Mouse (Mus musculus) kidney, postnatal 36 days (tissue): Measurements from ENCODE around the gene Lct.
"Not testable (repeated sequence)": the region's sequence is repeated elsewhere in the genome, so short reads cannot be mapped to it uniquely, and the experiment has no call there.

Experiments
- DNase-seq, 2 experiments: peaks; one replicate each; pipeline ENCODE4 v3.0.0; 2021 to 2022; ENCODE audit warnings: mixed read lengths in 2 of 2

The Lct gene

GRCm38 (mm10) chr1:128328218-128328617 lies at the start of gene Lct:
Gene Lct (minus strand): TSS chr1:128328318.
- DNase-seq, result no peak

- DNase-seq, result no peak
These were observed 48.7 kb upstream of the Lct start for GRCm38 (mm10) chr1:128376841-128377240.

DNA sequence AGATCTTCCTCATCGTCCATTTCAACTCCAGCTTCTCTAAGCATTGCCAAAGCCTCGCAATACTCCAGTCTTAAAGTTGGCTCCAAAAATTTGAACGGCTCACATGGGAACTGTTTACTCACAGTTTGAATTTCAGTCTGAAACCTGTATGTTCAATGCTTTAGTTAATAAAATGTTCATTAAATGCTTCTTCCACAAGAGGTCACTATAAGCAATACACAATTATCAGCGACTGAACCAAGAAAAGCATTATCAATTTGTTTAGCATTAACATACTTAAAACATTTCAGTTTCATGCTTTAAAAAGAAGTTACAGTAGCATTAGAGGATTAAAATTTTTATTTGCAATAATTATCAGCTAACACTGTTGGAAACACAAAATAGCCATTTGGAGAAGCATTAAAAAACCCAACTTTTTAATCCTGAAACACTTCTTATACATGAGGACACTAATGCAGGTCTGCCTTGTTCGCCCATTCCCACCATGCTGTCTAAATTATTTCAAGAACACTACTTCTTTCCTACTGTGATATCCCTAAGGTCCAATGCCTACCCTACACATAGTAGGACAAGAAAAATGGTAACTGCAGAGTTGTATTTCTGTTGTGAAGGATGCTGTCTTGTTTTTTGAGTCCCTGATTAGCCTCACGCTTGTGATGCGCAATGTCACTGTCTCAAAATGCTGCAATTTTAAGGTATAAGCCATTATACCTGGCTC lies 44.2 kb upstream of the Lct start:
- no peak for DNase-seq

DNA sequence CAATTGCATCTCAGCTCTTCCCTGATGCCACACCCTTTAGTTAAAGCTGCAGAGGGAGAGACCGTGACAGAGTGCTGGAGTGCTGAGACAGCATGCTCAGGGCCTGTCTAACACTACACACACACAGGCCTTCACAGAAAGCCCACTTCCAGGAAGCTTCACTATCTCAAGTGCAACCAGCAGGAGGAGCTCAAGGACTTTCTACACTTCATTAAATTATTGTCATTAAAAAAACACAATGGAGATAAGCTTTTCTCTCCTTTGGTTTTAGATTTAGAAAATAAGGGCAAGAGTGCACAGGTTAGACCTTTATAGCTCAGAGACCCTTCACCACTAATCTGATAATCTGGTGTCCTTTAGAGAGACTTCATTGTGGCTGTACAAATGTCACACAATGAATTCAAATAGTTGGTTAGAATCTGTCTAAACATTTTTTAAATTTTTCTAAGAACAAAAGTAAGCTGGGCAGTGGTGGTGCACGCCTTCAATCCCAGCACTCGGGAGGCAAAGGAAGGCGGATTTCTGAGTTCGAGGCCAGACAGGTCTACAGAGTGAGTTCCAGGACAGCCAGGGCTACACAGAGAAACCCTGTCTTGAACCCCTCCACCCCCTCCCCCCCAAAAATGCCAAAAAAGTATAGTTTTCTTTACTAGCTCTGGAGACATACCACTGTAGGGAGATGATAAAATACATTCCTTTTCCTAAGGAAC lies 40.8 kb upstream of the Lct start:
- peak; percentile 39 to 70 for DNase-seq

GRCm38 (mm10) chr1:128360601-128361000 lies 32.5 kb upstream of the Lct start:
- no peak for DNase-seq

DNA sequence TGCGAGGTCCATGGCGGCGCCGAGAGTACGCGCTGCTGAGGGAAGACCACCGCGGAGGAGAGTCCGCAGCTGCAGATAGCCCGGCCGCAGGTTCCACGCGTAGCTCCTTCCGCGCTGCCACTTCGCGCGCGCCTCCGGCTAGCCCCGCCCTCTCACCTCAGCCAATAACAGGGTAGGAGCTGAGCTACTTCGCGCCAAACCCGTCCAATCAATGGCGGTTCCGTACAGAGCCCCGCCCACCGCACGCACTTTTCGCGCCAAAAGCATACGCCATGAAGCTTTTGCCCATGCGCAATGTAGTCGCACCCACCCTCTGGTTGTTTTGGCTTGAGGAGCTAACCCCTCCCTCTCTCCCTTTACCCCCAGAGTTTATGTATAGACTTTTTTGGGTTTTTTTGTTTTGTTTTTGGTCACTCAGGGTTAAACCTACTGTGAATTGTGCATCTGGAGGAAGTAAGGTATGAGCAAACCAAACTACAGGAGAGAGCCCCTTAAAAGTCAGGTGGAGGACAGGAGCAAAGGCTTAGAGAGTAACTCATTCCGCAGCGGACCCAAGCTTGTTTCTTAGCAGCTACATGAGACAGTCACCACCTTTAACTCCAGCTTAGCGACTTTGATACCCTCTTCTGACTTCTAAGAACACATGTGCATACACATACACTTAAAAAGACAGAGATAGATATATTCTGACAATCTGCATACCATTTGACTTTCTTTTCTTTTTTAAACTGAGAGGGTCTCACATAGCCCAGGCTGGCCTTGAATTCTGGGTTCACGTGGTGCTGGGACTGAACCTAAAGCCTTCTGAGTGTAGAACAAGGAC lies 31.6 kb upstream of the Lct start, which contains the start of gene Mcm6:
TSS of gene Mcm6 (minus strand) at position 111 of the 823 bp plus-strand sequence.
- peak; percentile 96 to 97 for DNase-seq

DNA sequence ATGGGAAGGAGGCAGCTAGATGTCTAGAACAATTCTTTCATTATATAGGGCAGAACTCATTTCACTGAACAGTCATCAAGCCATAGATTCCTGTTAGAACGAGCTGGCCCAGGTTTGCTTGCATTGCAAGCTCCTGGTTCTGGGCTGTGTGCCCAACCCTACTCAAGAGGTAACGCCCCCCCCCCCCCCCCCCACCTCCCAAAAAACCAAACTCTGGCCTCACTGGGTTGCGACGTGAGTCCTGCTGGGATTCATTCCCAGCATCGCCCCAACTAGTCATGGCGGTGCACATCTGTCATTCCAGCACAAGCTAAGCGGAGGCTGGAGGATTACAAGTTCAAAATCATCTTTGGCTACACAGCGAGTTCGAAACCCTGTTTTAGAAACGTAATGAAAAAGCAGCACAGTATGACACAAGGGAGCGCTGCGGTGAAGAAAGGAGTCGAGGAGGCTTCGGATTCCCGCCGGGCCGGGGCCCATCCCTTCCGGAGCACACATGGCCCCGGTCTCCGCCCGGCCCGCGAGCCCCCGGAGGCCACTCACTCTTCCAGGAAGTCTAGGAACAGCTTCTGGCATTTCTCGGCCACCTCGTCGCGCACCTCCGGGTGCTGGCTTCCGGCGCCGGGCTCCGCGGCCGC lies 30.9 kb upstream of the Lct start:
- DNase-seq, result peak; percentile 18 to 43

- DNase-seq, result no peak
These were observed 30.2 kb upstream of the Lct start for GRCm38 (mm10) chr1:128358276-128358675.

DNA sequence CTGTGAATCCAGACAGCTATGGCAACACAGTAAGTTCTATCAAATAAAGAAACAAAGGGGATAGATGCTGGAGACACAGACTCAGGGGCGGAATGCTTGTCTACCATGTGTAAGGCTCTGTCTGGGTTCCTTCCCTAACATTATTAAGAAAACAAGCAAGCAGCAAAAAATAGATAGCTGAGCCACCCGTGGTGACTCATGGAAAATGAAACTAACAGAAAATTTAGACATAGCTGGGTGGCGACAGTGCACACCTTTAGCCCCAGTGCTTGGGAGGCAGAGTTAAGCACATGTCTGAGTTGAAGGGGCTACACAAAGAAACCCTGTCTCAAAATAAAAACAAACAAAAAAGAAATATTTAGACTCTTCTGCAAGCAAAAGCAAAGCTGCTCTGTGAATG lies 29.3 kb upstream of the Lct start:
- DNase-seq, result no peak

- no peak for DNase-seq
These were observed 25.0 kb upstream of the Lct start for GRCm38 (mm10) chr1:128353092-128353491.

DNA sequence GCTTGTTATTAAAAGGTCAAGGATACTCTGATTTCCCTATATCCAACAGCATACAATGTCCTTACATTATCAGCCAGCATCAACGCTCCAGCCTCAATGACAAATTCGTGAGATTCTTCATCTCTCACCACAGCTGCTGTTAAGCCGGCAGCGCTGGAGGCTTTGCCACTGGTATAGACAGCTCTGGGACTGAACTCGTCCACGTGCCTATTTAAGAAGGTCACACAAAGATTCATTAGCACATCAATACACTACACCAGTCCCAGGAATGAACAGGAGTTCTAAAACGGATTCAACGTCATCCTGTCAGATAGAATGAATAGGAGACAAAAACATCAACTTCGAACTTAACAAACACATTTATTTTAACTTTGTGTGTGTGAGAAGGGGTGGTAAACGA lies 16.1 kb upstream of the Lct start:
- no peak for DNase-seq

DNA sequence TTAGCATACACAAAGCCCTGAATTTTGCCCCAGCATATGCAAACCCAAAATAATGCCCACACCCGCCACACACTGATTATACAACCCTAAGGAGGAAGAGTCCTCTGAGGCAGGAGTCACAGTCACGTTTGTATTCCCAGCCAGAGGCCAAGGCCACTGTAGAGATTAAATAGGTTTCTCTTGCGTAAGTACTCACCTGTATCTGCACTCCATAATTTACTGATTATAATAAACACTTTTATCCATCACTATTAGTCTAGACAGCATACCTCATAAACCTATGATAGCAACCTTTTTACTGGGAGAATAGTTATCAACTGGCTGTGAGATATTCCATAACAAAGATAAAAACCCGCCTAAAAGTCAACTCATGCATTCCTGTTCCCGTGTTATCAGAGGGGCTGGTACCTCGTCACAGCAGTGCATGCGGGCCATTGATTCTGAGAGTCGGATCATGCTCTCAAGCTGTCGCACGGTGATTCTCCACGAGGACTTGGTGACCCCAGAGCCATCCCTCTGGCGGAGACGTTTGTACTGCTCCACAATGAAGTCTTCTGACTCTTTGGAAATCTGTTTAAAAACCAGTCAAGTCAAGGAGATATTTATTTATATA lies 9.7 kb upstream of the Lct start:
- DNase-seq, result no peak

DNA sequence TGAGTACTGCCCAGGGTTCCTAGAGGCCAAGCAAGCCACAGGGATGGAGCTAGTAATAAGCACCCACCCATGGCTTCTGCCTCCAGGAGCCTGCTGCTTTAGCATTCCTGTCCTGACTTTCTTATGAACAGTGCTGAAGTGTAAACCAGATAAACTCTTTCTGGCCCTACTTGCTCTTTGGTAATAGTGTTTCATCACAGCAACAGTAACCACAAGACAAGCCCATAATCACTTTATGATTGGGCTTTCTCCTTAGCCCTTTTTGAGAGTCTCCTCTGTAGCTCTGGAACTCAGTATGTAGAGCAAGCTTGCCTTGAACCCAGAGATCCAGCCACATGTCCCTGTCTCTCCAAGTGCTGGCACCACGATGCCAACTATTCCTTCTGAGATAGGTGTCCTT lies 2.2 kb upstream of the Lct start:
- no peak for DNase-seq

DNA sequence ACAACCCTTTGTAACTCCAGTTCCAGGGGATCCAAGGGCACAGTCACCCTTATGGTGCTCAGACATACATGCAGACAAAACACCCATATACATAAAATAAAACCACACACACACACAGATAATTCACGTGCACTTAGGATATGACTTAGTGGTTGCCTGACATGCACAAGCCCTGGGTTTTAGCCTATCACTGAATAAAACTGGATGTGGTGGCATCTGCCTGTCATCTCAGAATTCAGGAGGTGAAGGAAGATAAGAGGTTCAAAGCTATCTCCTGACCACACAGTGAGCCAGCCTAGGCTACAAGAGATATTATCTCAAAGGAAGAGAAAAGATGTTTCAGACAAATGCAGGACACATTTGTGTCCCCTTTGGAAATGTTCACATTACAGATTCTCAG lies 953 bp downstream of the Lct start:
- no peak for DNase-seq

DNA sequence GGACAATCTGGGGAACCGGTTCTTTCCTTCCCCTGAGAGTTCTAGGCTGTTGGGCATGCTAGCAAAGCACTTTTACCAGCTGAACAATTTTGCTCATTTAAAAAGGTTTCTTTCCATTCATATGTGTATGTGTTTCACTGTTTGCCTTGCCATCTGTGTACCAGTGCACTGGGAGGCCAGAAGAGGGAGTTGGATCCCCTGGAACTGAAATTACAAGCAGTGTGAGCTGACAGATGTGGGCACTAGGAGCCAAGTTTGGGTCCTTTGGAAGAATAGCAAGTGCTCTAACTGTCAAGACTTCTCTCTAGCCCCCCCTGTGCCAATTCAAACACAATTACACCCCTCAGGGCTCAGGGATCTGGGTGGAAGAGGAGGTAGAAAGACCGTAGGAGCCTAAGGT lies 3.3 kb downstream of the Lct start:
- no peak for DNase-seq

GRCm38 (mm10) chr1:128323026-128323643 lies 5.0 kb downstream of the Lct start:
- DNase-seq, result no peak

- DNase-seq, result not testable (repeated sequence)
These were observed 8.9 kb downstream of the Lct start for GRCm38 (mm10) chr1:128319266-128319665.

- DNase-seq, result no peak
These were observed 13.5 kb downstream of the Lct start for GRCm38 (mm10) chr1:128314665-128315064.

DNA sequence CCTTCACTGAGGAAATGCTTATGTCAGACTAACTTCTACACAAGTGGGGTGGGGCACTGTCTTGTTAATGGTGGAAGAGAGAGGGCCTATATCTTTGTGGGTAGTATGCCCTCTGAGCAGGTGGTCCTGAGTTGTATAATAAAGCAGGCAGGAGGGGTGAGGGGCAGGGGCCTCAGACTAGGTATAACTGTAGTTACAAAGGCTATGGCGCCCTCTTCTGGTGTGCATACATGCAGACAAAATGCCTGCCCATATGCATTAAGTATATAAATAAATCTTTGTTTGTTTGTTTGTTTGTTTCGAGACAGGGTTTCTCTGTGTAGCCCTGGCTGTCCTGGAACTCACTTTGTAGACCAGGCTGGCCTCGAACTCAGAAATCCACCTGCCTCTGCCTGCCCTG lies 19.1 kb downstream of the Lct start:
- peak; percentile 6 to 39 for DNase-seq

- peak; percentile 90 for DNase-seq
These were observed 24.2 kb downstream of the Lct start for GRCm38 (mm10) chr1:128303900-128304299.

GRCm38 (mm10) chr1:128295717-128296528 lies 32.2 kb downstream of the Lct start:
- no peak for DNase-seq
